Mouse (Mus musculus) spleen, postnatal 36 days (tissue): Measurements from ENCODE around the gene Parp3.

Experiments used
- DNase-seq, 2 experiments: peaks; one replicate each; pipeline ENCODE4 v3.0.0; 2022; ENCODE audit warnings: low spot score in 2 of 2, mixed read lengths in 1 of 2

Parp3 gene

GRCm38 (mm10) chr9:106428719-106429220 is 48.0 kb downstream of the Parp3 start:
- DNase-seq, result no peak

DNA sequence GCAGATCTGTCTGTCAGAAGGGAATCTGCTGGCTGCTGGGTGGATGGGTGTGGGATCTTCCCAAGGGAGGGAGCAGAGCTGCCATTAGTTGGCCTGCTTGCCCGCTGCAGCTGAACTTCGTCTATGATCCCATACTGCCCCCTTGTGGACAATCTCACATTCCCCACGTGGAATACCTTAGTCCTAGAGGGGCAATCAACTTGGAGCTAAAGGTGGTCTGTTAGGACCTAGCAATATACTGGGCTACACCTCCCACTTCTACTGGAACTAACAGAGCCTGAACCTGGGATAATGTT is 54.9 kb downstream of the Parp3 start:
- peak; percentile 72 to 79 for DNase-seq

- DNase-seq, result no peak
Observed at GRCm38 (mm10) chr9:106421033-106421864, 55.5 kb downstream of the Parp3 start.

GRCm38 (mm10) chr9:106420608-106421007 is 56.1 kb downstream of the Parp3 start:
- peak in 1 of 2 experiments; percentile 27 for DNase-seq
